Mouse (Mus musculus) forebrain, embryonic 12.5 days (tissue): ENCODE results near the gene Gsdma3. TPM values are rescaled to one million over a fixed set of nuclear protein-coding genes. Genes with fewer than 3 reads are reported as not detected.
"Not testable (repeated sequence)": the region's sequence is repeated elsewhere in the genome, so short reads cannot be mapped to it uniquely, and the experiment has no call there.

Experiments
- ATAC-seq: fragments of 200-750 bp; cut with Nextera tagmentation; 2 replicates; pipeline ENCODE4 v1.8.0; 2017; ENCODE audit warnings: moderate TSS enrichment; ENCODE audit not compliant: low FRiP score
- H3K27ac ChIP-seq: fragments of 300-500 bp; sonication (generic); 2 replicates; pipeline ENCODE4 v1.5.1; 2016; ENCODE audit warnings: mild to moderate bottlenecking
- H3K27me3 ChIP-seq: fragments of 300-500 bp; sonication (generic); 2 replicates; pipeline ENCODE4 v1.6.1; 2016; ENCODE audit warnings: mild to moderate bottlenecking
- H3K36me3 ChIP-seq: fragments of 300-500 bp; sonication (generic); replicated peaks from 2 replicates; pipeline ENCODE4 v1.6.1; 2016; ENCODE audit warnings: mild to moderate bottlenecking
- H3K4me1 ChIP-seq: fragments of 300-500 bp; sonication (generic); 2 replicates; pipeline ENCODE4 v1.6.1; 2016
- H3K4me2 ChIP-seq: fragments of 300-500 bp; sonication (generic); 2 replicates; pipeline ENCODE4 v1.6.1; 2016; ENCODE audit warnings: mild to moderate bottlenecking, moderate library complexity
- H3K4me3 ChIP-seq: fragments of 300-500 bp; sonication (generic); replicated peaks from 2 replicates; pipeline ENCODE4 v1.5.1; 2016; ENCODE audit warnings: mild to moderate bottlenecking
- H3K9ac ChIP-seq: fragments of 300-500 bp; sonication (generic); 2 replicates; pipeline ENCODE4 v1.6.1; 2016; ENCODE audit warnings: mild to moderate bottlenecking
- H3K9me3 ChIP-seq: fragments of 300-500 bp; sonication (generic); 2 replicates; pipeline ENCODE4 v1.6.1; 2016
- WGBS: fragments of 180-500 bp; shearing (Covaris S2); methylation state at CpG from one replicate; pipeline ENCODE4 v1.1.7; 2016; 5-methylcytosine and 5-hydroxymethylcytosine counted together
- polyA plus RNA-seq: library from polyadenylated mRNA; unstranded; fragments of >200 nt; fragmentation: Nextera tagmentation; extraction: Ambion mirVana; gene quantifications from 2 replicates; pipeline ENCODE4 v1.2.1, GENCODE M21; 2016

Gene Gsdma3
- polyA plus RNA-seq, 1 experiment from 2014 or later = not detected

DNA sequence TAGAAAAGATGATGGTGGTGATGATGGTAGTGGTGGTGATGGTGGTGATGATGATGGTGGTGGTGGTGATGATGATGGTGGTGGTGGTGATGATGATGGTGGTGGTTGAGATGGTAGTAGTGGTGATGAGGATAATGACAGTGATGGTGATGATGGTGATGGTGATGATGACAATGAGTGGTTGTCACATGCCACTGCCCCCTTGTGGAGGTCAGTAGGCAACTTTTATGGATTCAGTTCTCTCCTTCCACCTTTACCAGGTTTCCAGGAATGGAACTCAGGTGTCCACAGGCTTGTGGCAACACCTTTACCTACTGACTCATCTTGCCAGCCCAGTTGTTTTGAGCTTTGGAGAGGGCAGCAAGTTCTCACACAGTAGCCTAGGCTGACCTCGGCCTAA is 53.9 kb downstream of the Gsdma3 start:
- peaks cover 15% of the 10 kb centered on the region for H3K4me1 ChIP-seq
- no peak overlapping the region for H3K27ac ChIP-seq
- ATAC-seq = no peak
- no peak overlapping the region for H3K9ac ChIP-seq
- H3K36me3 ChIP-seq = no peaks in the 10 kb centered on the region
- H3K4me2 ChIP-seq = no peak overlapping the region
- H3K9me3 ChIP-seq = no peaks in the 10 kb centered on the region
- WGBS = 88% methylated on average over 1 of the region's 1 CpGs
- no peak overlapping the region for H3K4me3 ChIP-seq
- no peaks in the 10 kb centered on the region for H3K27me3 ChIP-seq

DNA sequence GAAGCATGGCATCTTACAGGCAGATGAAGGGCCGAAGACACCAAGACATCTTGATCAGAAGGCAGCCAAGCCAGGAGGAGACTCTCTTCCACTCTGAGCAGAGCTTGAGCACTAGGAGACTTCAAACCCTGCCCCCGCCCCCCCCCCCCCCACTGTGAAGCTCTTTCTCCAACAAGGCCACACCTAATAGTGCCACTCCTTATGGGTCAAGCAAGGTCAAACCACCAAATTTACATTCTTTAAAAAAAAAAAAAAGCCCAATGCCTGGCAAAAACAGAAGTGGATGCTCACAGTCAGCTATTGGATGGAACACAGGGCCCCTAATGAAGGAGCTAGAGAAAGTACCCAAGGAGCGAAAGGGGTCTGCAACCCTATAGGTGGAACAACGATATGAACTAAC is 54.4 kb downstream of the Gsdma3 start:
- not testable (repeated sequence) for H3K27ac ChIP-seq, H3K9me3 ChIP-seq, H3K36me3 ChIP-seq, H3K4me3 ChIP-seq, H3K9ac ChIP-seq, H3K4me2 ChIP-seq, H3K27me3 ChIP-seq, ATAC-seq
- WGBS = 87% methylated on average over 4 of the region's 4 CpGs
- H3K4me1 ChIP-seq = peaks cover 15% of the 10 kb centered on the region

DNA sequence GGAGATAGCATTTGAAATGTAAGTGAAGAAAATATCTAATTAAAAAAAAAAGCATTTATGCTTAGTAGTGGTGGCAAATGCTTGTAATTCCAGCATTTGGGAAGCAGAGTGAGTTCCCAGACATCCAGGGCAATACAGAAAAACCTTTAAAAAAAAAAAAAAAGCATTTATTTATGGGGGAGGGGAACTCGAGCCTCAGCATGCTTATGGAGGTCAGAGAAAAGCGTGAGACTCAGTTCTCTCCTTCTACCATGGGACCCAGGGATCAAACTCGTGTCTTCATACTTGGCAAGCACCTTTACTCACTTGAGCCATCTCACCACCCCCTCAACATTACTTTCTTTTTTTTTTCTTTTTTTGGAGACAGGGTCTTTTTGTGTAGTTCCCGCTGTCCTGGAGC is 55.0 kb downstream of the Gsdma3 start:
- Histone ChIP-seq H3K4me1 (peaks cover 15% of the 10 kb centered on the region), H3K27ac (no peak overlapping the region), H3K27me3 (no peaks in the 10 kb centered on the region), H3K9me3 (no peaks in the 10 kb centered on the region), H3K4me3 (no peak overlapping the region), H3K4me2 (no peak overlapping the region), H3K9ac (no peak overlapping the region), H3K36me3 (peaks cover 11% of the 10 kb centered on the region)
- no peak for ATAC-seq
- WGBS = 90% methylated on average over 4 of the region's 4 CpGs

DNA sequence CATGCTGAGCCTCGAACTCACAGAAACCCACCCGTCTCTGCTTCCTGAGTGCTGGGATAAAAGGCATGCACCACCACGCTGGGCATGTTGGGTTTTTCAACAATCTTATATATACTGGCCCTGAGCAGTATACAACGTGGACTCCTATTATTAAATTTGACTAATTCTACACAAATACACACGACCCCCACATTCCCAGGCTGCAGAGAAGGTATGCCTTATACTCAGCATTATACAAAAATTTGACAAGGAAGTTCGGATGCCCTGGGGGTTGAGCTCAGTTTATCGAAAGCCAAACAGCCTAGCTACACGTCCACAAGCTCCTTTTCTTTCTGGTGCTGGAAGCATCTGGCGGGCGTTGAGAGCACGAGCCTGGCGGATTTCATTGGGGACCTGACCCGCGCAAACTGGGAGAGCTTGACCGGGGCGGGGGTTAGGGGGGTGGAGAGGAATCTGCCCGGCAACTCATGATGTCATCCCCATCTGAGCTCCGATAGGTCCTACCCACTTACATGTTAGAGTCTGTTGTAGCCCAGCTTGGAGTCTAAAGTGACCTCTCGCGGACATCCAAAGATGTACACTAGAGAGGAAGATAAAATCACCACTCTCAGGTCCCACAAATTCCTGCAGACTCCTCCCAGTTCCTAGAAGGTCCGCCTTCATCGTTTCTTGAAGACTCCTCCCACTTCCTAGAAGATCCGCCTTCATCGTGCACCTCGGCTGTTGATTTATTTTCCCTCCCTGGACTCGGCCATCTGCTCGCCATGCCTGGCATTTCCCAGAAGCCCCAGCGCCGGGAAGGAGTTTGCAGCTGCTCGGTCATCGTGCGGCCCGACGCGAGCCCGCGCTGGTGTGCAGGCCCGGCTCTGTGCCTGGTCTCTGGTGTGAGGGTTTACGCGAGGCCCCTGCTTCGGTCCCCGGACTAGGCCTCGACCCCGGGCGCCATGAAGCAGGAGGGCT is 55.9 kb downstream of the Gsdma3 start, which contains the start of gene Psmd3:
Gene Psmd3, plus strand, starts transcription at position 769 of the 960 bp plus-strand sequence.
- 5% methylated on average over 45 of the region's 45 CpGs for WGBS
- no peaks in the 10 kb centered on the region for H3K9me3 ChIP-seq
- H3K9ac ChIP-seq = peak within 1 kb of the TSS; percentile 99
- H3K4me3 ChIP-seq = peak within 1 kb of the TSS; percentile 99
- peaks cover 15% of the 10 kb centered on the region for H3K4me1 ChIP-seq
- ATAC-seq = peak; percentile 96
- H3K27me3 ChIP-seq = no peaks in the 10 kb centered on the region
- H3K36me3 ChIP-seq = peaks cover 20% of the 10 kb centered on the region
- H3K4me2 ChIP-seq = peak within 1 kb of the TSS; percentile 84
- H3K27ac ChIP-seq = peak within 1 kb of the TSS; percentile 74

DNA sequence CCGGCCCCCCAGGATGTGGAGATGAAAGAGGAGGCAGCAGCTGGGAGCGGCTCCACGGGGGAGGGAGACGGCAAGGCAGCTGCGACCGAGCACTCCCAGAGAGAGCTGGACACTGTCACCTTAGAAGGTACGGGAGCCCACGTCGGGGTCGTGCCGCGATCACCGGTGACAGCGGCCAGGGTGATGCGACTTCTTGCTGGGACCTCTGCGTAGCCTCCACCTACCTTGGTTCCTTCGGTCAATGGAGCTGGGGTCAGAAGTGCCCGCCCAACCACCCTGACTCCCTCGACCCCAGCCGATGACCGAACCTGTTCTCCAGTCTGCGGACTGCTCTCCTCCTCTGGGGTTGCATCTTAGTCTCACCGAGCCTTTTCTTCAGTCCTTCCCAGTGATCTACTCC is 56.7 kb downstream of the Gsdma3 start:
- peaks cover 27% of the 10 kb centered on the region for H3K36me3 ChIP-seq
- peaks cover 15% of the 10 kb centered on the region for H3K4me1 ChIP-seq
- H3K9ac ChIP-seq = peak overlapping the region; percentile 99
- no peaks in the 10 kb centered on the region for H3K9me3 ChIP-seq
- peak overlapping the region; percentile 99 for H3K4me3 ChIP-seq
- ATAC-seq = no peak; the same call in 1 of the 2 replicates
- no peaks in the 10 kb centered on the region for H3K27me3 ChIP-seq
- under 1% methylated on average over 23 of the region's 23 CpGs for WGBS
- peak overlapping the region; percentile 71; the same call in 1 of the 2 replicates for H3K27ac ChIP-seq
- H3K4me2 ChIP-seq = peak overlapping the region; percentile 84

DNA sequence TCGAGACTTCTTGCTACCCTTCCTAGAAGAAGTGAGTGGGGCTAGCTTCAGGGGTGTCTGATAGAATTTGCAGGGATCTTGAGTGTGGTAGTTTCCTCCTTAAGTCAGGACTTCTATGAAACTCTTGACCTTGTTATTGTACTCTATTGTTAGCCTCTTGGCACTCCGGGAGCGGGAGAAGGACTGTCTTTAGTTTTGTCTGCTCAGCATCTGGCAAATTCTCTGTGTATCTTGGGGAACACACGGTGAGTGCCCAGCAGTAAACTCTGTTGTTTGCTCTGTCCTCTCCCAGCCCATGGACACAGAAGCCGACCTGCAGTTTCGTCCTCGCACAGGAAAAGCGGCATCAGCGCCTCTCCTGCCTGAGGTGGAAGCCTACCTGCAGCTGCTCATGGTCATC is 59.5 kb downstream of the Gsdma3 start:
- Histone ChIP-seq H3K27me3 (no peaks in the 10 kb centered on the region), H3K4me3 (no peak overlapping the region), H3K36me3 (peaks cover 51% of the 10 kb centered on the region), H3K4me1 (peaks cover 15% of the 10 kb centered on the region), H3K9ac (no peak overlapping the region), H3K9me3 (no peaks in the 10 kb centered on the region), H3K27ac (no peak overlapping the region), H3K4me2 (no peak overlapping the region)
- 93% methylated on average over 9 of the region's 9 CpGs for WGBS
- no peak for ATAC-seq

DNA sequence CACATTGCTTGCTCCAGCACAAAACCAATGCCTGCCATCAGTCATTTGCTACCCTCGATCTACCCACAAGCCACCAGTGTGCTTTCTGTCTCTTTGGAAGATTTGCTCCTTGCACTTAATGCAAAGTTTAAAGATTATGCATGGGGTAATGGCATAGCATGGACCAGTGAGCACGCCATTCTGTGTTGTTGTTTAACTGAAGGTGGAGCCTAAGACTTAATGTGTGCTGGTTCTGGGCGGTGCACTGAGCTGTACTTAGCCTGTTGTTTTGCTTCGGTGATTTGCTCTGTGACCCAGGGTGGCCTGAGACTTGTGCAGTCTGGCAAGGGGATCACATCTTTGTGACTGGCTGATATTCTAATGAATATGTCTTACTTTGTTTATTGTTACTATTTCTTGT is 60.8 kb downstream of the Gsdma3 start:
- Histone ChIP-seq H3K9ac (no peak overlapping the region), H3K27me3 (no peaks in the 10 kb centered on the region), H3K4me2 (no peak overlapping the region), H3K9me3 (no peaks in the 10 kb centered on the region), H3K27ac (no peak overlapping the region), H3K36me3 (peaks cover 64% of the 10 kb centered on the region), H3K4me1 (peaks cover 11% of the 10 kb centered on the region), H3K4me3 (no peak overlapping the region)
- no peak for ATAC-seq
- 92% methylated on average over 4 of the region's 4 CpGs for WGBS

Other genes starting within 250 kb of the Gsdma3 start
- gene Tcap, start 242.5 kb upstream of the Gsdma3 start, polyA plus RNA-seq = 0.20 and 0.36 TPM in 2 replicates
- 0.17 TPM in 1 of 2 replicates, not detected in the other for gene Pnmt, start 239.9 kb upstream of the Gsdma3 start, polyA plus RNA-seq
- 7.7 and 8.3 TPM in 2 replicates for gene Pgap3, start 225.9 kb upstream of the Gsdma3 start, polyA plus RNA-seq
- gene Erbb2, start 213.9 kb upstream of the Gsdma3 start, polyA plus RNA-seq = 16.4 and 17.8 TPM in 2 replicates
- gene Mien1, start 187.4 kb upstream of the Gsdma3 start, polyA plus RNA-seq = 142 and 154 TPM in 2 replicates
- gene Grb7, start 180.0 kb upstream of the Gsdma3 start, polyA plus RNA-seq = 1.1 and 1.6 TPM in 2 replicates
- gene Ikzf3, start 80.3 kb upstream of the Gsdma3 start, polyA plus RNA-seq = 0.04 TPM in 1 of 2 replicates, not detected in the other
- 0.17 TPM in 1 of 2 replicates, not detected in the other for gene Zpbp2, start 75.3 kb upstream of the Gsdma3 start, polyA plus RNA-seq
- 67.3 and 67.4 TPM in 2 replicates for gene Ormdl3, start 39.0 kb upstream of the Gsdma3 start, polyA plus RNA-seq
- gene Lrrc3c, start 28.1 kb upstream of the Gsdma3 start, polyA plus RNA-seq = not detected in 2 replicates
- 1.2 and 1.4 TPM in 2 replicates for gene Gm12355, start 699 bp upstream of the Gsdma3 start, polyA plus RNA-seq
- gene Gsdma2, start 20.4 kb downstream of the Gsdma3 start, polyA plus RNA-seq = not detected in 2 replicates
- not detected in 2 replicates for gene Gsdma, start 38.0 kb downstream of the Gsdma3 start, polyA plus RNA-seq
- gene Psmd3, start 56.2 kb downstream of the Gsdma3 start, polyA plus RNA-seq = 234 and 239 TPM in 2 replicates
- gene Csf3, start 74.9 kb downstream of the Gsdma3 start, polyA plus RNA-seq = 0.14 TPM in 1 of 2 replicates, not detected in the other
- 88.1 and 95.0 TPM in 2 replicates for gene Med24, start 103.1 kb downstream of the Gsdma3 start, polyA plus RNA-seq
- gene Thra, start 114.3 kb downstream of the Gsdma3 start, polyA plus RNA-seq = 53.4 and 59.8 TPM in 2 replicates
- gene Nr1d1, start 149.0 kb downstream of the Gsdma3 start, polyA plus RNA-seq = 2.1 and 2.2 TPM in 2 replicates
- gene Msl1, start 169.2 kb downstream of the Gsdma3 start, polyA plus RNA-seq = 39.3 and 39.9 TPM in 2 replicates
- 63.2 and 67.4 TPM in 2 replicates for gene Casc3, start 178.5 kb downstream of the Gsdma3 start, polyA plus RNA-seq
- 1.5 and 1.6 TPM in 2 replicates for gene Rapgefl1, start 210.4 kb downstream of the Gsdma3 start, polyA plus RNA-seq
- gene Wipf2, start 237.3 kb downstream of the Gsdma3 start, polyA plus RNA-seq = 4.8 and 5.2 TPM in 2 replicates